Mouse (Mus musculus): ENCODE results near the gene Dnah17.

- TF ChIP-seq CTCF (IDR thresholded peaks at IDR 0.05; ENCODE audit: low read depth) (no peak), EP300 (optimal IDR thresholded peaks at IDR 0.05) (no peak)
These were observed 106.3 kb downstream of the Dnah17 start for GRCm38 (mm10) chr11:118024111-118024510.

All from stomach, postnatal 0 days (tissue).